Mouse (Mus musculus): ENCODE data around the gene Casp2.
A peak's percentile ranks its signal among the peaks of the same experiment; 100 is the strongest.

DNA sequence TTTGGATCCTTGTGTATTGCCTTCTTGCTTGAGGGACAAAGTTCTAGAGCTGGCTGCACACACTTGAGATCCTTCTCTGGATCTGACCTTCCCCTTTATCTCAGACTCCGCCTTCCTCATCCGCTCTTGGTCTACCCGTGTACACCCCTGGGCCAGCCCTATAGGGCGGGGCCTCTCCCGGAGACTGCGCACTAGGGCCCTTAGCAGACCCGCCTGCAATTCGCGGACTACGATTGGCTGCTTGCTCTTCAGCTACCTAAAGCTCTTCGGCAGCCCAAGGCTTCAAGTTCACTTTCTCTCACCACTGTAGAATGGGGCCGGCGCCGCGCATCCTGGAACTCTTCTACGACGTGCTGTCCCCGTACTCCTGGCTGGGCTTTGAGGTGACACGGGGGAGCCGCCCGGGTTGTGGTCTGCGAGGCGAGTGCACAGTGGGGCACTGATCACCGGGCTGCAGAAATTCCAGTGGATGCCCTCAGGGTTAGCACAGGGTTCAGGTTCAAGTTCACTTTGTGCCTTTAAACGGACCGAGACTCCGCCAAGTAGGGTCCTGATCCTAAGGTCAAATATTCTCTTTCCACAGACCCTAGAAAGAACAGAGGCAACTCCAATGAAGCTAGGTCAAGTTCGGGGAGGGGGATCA lies 19.0 kb upstream of the Casp2 start, which contains the start of gene Gstk1:
- TF ChIP-seq POLR2A (IDR thresholded peaks at IDR 0.05; ENCODE audit: extremely low read depth, insufficient read depth, low read length) (peak; percentile 55; the same call in 1 of the 2 replicates), CTCF (IDR thresholded peaks at IDR 0.05; ENCODE audit: extremely low read depth, insufficient read depth, low read length) (no peak)
